Mouse (Mus musculus) lung, postnatal 0 days (tissue): ENCODE measurements at regions not wholly inside any gene's neighbourhood (a gene's known extent, or its start where the extent isn't known, plus 50 kb on each side); places are given as distances from the start of the nearest gene placed in this dataset.

Experiments
- CTCF ChIP-seq: IDR thresholded peaks from 2 replicates; pipeline ENCODE4 v1.5.1; 2016; ENCODE audit warnings: antibody characterized with exemption, mild to moderate bottlenecking
- EP300 ChIP-seq: IDR thresholded peaks from 2 replicates; pipeline ENCODE4 v1.6.1; 2016; ENCODE audit warnings: antibody characterized with exemption, mild to moderate bottlenecking, control low read depth

GRCm38 (mm10) chrX:11708325-11708724 lies 380.7 kb downstream of the H2al1j start:
- TF ChIP-seq CTCF (no peak), EP300 (no peak)
